Mouse (Mus musculus): Measurements from ENCODE around the gene Gadl1. TPM values are rescaled to one million over a fixed set of nuclear protein-coding genes. Genes with fewer than 3 reads are reported as not detected.

Gene Gadl1
- total and polyA plus RNA-seq, 3 experiments: 0.27 TPM; not detected in 2

GRCm38 (mm10) chr9:116087263-116087662 lies 178.0 kb downstream of the Gadl1 start:
- TF ChIP-seq TAL1 (conservative IDR thresholded peaks at IDR 0.05; ENCODE audit: low read depth, low read length) (no peak), GATA2 (IDR thresholded peaks at IDR 0.05; ENCODE audit: borderline replicate concordance, low read depth, low read length) (no peak), POLR2AphosphoS5 (IDR thresholded peaks at IDR 0.05; ENCODE audit: insufficient replicate concordance, low read depth, low read length) (no peak), CTCF (IDR thresholded peaks at IDR 0.05; ENCODE audit: low read depth, low read length) (no peak), GATA1 (IDR thresholded peaks at IDR 0.05; ENCODE audit: borderline replicate concordance, low read length) (no peak)
- no peaks in the 10 kb centered on the region for H3K36me3 ChIP-seq (replicated peaks)
- no peaks in the 10 kb centered on the region for H3K4me1 ChIP-seq (ENCODE audit: insufficient read depth, low read depth, low read length)
- H3K4me3 ChIP-seq (ENCODE audit: low read depth, low read length): no peak overlapping the region
- DNase-seq (ENCODE audit: low spot score) (no peak), ATAC-seq (ENCODE audit: extremely low read depth, insufficient number of reproducible peaks, low FRiP score, poor library complexity, severe bottlenecking) (no peak)
- no peaks in the 10 kb centered on the region for H3K27me3 ChIP-seq (ENCODE audit: insufficient read depth, low read length)
- peaks cover 72% of the 10 kb centered on the region for H3K9me3 ChIP-seq (replicated peaks)

DNA sequence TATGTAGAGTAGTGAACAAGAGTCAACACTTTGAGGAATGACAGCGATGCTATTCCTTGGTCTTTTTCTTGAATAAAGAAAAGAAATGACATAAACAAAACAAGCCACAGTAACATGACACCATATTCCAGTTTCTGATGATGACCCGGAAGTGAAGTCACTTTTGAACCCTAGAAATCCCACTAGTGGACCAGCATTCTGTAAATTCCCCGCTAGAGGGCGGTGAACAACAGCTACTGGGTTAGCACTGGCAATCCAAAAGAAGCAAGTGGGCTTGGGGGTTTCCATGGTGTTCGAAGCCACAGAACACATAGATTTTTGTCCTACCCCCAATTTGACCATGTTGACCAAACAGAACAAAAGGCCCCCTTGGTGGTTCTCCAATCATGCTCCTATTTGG lies 178.6 kb downstream of the Gadl1 start:
- no peaks in the 10 kb centered on the region for H3K36me3 ChIP-seq (replicated peaks)
- no peak for TF ChIP-seq POLR2AphosphoS5 (IDR thresholded peaks at IDR 0.05; ENCODE audit: insufficient replicate concordance, low read depth, low read length)
- TF ChIP-seq CTCF (IDR thresholded peaks at IDR 0.05; ENCODE audit: low read depth, low read length): no peak
- TF ChIP-seq TAL1 (conservative IDR thresholded peaks at IDR 0.05; ENCODE audit: low read depth, low read length): no peak
- TF ChIP-seq GATA2 (IDR thresholded peaks at IDR 0.05; ENCODE audit: borderline replicate concordance, low read depth, low read length): no peak
- TF ChIP-seq GATA1 (IDR thresholded peaks at IDR 0.05; ENCODE audit: borderline replicate concordance, low read length): no peak
- ATAC-seq (ENCODE audit: extremely low read depth, insufficient number of reproducible peaks, low FRiP score, poor library complexity, severe bottlenecking): no peak

GRCm38 (mm10) chr9:116088912-116089311 lies 179.7 kb downstream of the Gadl1 start:
- ATAC-seq (ENCODE audit: extremely low read depth, insufficient number of reproducible peaks, low FRiP score, poor library complexity, severe bottlenecking) (no peak), DNase-seq (ENCODE audit: low spot score) (no peak)
- peaks cover 80% of the 10 kb centered on the region for H3K9me3 ChIP-seq (replicated peaks)
- H3K4me3 ChIP-seq (ENCODE audit: low read depth, low read length): no peak overlapping the region
- H3K27me3 ChIP-seq (ENCODE audit: insufficient read depth, low read length): no peaks in the 10 kb centered on the region
- H3K36me3 ChIP-seq (replicated peaks): no peaks in the 10 kb centered on the region
- H3K4me1 ChIP-seq (ENCODE audit: insufficient read depth, low read depth, low read length): no peaks in the 10 kb centered on the region
- TF ChIP-seq CTCF (IDR thresholded peaks at IDR 0.05; ENCODE audit: low read depth, low read length) (no peak), GATA1 (IDR thresholded peaks at IDR 0.05; ENCODE audit: borderline replicate concordance, low read length) (no peak), GATA2 (IDR thresholded peaks at IDR 0.05; ENCODE audit: borderline replicate concordance, low read depth, low read length) (no peak), POLR2AphosphoS5 (IDR thresholded peaks at IDR 0.05; ENCODE audit: insufficient replicate concordance, low read depth, low read length) (no peak), TAL1 (conservative IDR thresholded peaks at IDR 0.05; ENCODE audit: low read depth, low read length) (no peak)

More for the DNA sequence above, 178.6 kb downstream of the Gadl1 start:
- peaks cover 78% of the 10 kb centered on the region for H3K9me3 ChIP-seq (replicated peaks)
- H3K4me3 ChIP-seq (ENCODE audit: low read depth, low read length): no peak overlapping the region
- H3K4me1 ChIP-seq (ENCODE audit: insufficient read depth, low read depth, low read length): no peaks in the 10 kb centered on the region
- no peak for DNase-seq (ENCODE audit: low spot score)
- no peaks in the 10 kb centered on the region for H3K27me3 ChIP-seq (ENCODE audit: insufficient read depth, low read length)

GRCm38 (mm10) chr9:116090296-116090695 lies 181.0 kb downstream of the Gadl1 start:
- no peak overlapping the region for H3K4me3 ChIP-seq (ENCODE audit: low read depth, low read length)
- no peak for ATAC-seq (ENCODE audit: extremely low read depth, insufficient number of reproducible peaks, low FRiP score, poor library complexity, severe bottlenecking)
- H3K27me3 ChIP-seq (ENCODE audit: insufficient read depth, low read length): no peaks in the 10 kb centered on the region
- TF ChIP-seq TAL1 (conservative IDR thresholded peaks at IDR 0.05; ENCODE audit: low read depth, low read length) (no peak), CTCF (IDR thresholded peaks at IDR 0.05; ENCODE audit: low read depth, low read length) (no peak), GATA1 (IDR thresholded peaks at IDR 0.05; ENCODE audit: borderline replicate concordance, low read length) (no peak), GATA2 (IDR thresholded peaks at IDR 0.05; ENCODE audit: borderline replicate concordance, low read depth, low read length) (no peak), POLR2AphosphoS5 (IDR thresholded peaks at IDR 0.05; ENCODE audit: insufficient replicate concordance, low read depth, low read length) (no peak)
- H3K36me3 ChIP-seq (replicated peaks): no peaks in the 10 kb centered on the region
- no peaks in the 10 kb centered on the region for H3K4me1 ChIP-seq (ENCODE audit: insufficient read depth, low read depth, low read length)
- no peak for DNase-seq (ENCODE audit: low spot score)
- H3K9me3 ChIP-seq (replicated peaks): peaks cover 76% of the 10 kb centered on the region

DNA sequence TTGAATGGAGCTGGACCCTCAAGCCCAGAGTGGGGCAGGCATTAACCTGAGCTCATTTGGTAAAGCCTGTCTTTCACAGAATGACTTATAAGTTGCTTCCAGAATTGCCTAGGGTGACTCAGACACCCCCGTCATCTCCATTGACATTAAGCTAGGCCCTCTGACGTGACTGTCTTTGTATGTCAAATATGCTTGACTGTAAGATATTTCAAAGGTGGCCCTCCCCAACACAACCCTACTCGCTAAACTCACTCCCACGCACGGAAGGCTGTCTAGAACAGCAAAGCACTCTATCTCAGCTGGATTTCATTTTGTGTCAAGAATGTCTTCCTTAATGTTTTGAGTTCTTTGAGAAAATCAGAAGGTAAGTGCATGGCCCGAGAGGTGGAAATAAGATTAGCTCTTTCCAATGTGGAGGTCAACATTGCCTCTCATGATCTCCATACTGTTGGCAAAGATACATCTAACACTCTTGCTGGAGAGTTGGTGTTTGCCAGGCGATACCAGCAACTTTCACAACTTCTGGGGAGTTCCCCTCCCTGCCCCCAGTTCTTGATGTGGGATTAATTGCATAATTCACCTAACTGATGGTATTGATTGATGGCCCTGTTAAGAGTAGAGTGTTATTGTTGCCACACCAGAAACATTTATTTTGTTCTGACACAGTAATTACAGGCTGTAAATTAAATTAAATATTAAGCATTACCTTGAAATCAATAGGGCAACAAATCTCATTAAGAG lies 182.0 kb downstream of the Gadl1 start:
- no peaks in the 10 kb centered on the region for H3K36me3 ChIP-seq (replicated peaks)
- no peak for DNase-seq (ENCODE audit: low spot score)
- ATAC-seq (ENCODE audit: extremely low read depth, insufficient number of reproducible peaks, low FRiP score, poor library complexity, severe bottlenecking): no peak
- H3K4me3 ChIP-seq (ENCODE audit: low read depth, low read length): no peak overlapping the region
- no peaks in the 10 kb centered on the region for H3K4me1 ChIP-seq (ENCODE audit: insufficient read depth, low read depth, low read length)
- H3K9me3 ChIP-seq (replicated peaks): peaks cover 76% of the 10 kb centered on the region
- TF ChIP-seq GATA2 (IDR thresholded peaks at IDR 0.05; ENCODE audit: borderline replicate concordance, low read depth, low read length): no peak
- TF ChIP-seq GATA1 (IDR thresholded peaks at IDR 0.05; ENCODE audit: borderline replicate concordance, low read length): no peak
- TF ChIP-seq POLR2AphosphoS5 (IDR thresholded peaks at IDR 0.05; ENCODE audit: insufficient replicate concordance, low read depth, low read length): no peak
- no peak for TF ChIP-seq TAL1 (conservative IDR thresholded peaks at IDR 0.05; ENCODE audit: low read depth, low read length)
- TF ChIP-seq CTCF (IDR thresholded peaks at IDR 0.05; ENCODE audit: low read depth, low read length): no peak
- H3K27me3 ChIP-seq (ENCODE audit: insufficient read depth, low read length): no peaks in the 10 kb centered on the region

DNA sequence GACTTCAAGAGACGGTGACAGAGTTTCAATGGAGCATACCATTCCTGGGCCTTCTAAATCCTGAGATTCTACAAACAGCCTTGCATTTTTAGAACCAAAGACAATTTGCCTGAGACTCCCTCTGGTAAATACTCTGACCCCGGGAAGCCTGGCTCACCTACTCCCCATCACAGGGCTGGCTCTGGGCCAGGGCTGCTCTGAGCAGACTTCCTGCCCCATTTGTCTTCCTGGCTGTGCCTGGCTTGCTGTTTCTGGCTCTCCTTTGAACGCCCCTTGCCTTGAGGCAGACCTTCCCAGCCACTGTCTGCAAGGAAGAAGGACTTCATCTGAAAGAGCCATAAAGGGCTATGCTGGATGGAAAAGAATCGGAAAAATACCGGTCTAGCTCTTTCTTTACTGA lies 182.7 kb downstream of the Gadl1 start:
- H3K4me1 ChIP-seq (ENCODE audit: insufficient read depth, low read depth, low read length): no peaks in the 10 kb centered on the region
- DNase-seq (ENCODE audit: low spot score) (no peak), ATAC-seq (ENCODE audit: extremely low read depth, insufficient number of reproducible peaks, low FRiP score, poor library complexity, severe bottlenecking) (no peak)
- H3K36me3 ChIP-seq (replicated peaks): no peaks in the 10 kb centered on the region
- H3K9me3 ChIP-seq (replicated peaks): peaks cover 78% of the 10 kb centered on the region
- H3K4me3 ChIP-seq (ENCODE audit: low read depth, low read length): no peak overlapping the region
- H3K27me3 ChIP-seq (ENCODE audit: insufficient read depth, low read length): no peaks in the 10 kb centered on the region
- no peak for TF ChIP-seq CTCF (IDR thresholded peaks at IDR 0.05; ENCODE audit: low read depth, low read length)
- no peak for TF ChIP-seq GATA1 (IDR thresholded peaks at IDR 0.05; ENCODE audit: borderline replicate concordance, low read length)
- TF ChIP-seq TAL1 (conservative IDR thresholded peaks at IDR 0.05; ENCODE audit: low read depth, low read length): no peak
- TF ChIP-seq GATA2 (IDR thresholded peaks at IDR 0.05; ENCODE audit: borderline replicate concordance, low read depth, low read length): no peak
- no peak for TF ChIP-seq POLR2AphosphoS5 (IDR thresholded peaks at IDR 0.05; ENCODE audit: insufficient replicate concordance, low read depth, low read length)

Data from G1E (cell line).